Mouse (Mus musculus) forebrain, embryonic 11.5 days (tissue): ENCODE results near the gene Rubcnl. TPM values are rescaled to one million over a fixed set of nuclear protein-coding genes. Genes with fewer than 3 reads are reported as not detected.

ENCODE experiments used
- ATAC-seq: fragments of 200-750 bp; cut with Nextera tagmentation; replicated peaks from 2 replicates; pipeline ENCODE4 v1.8.0; 2017; ENCODE audit warnings: moderate TSS enrichment; ENCODE audit not compliant: low FRiP score
- DNase-seq: peaks from one replicate; pipeline ENCODE4 v3.0.0-alpha.2; 2017; ENCODE audit warnings: low spot score
- H3K27ac ChIP-seq: fragments of 300-500 bp; sonication (generic); 2 replicates; pipeline ENCODE4 v1.5.1; 2014; ENCODE audit warnings: low read depth, low read length
- H3K27me3 ChIP-seq: fragments of 300-500 bp; sonication (generic); 2 replicates; pipeline ENCODE4 v1.6.1; 2014; ENCODE audit warnings: mild to moderate bottlenecking, low read length, mixed read lengths; ENCODE audit not compliant: control insufficient read depth, insufficient read depth
- H3K36me3 ChIP-seq: fragments of 300-500 bp; sonication (generic); 2 replicates; pipeline ENCODE4 v1.6.1; 2014; ENCODE audit warnings: mild to moderate bottlenecking, low read length, moderate library complexity, mixed read lengths; ENCODE audit not compliant: control insufficient read depth, insufficient read depth
- H3K4me1 ChIP-seq: fragments of 300-500 bp; sonication (generic); replicated peaks from 2 replicates; pipeline ENCODE4 v1.6.1; 2014; ENCODE audit warnings: low read length, mixed read lengths; ENCODE audit not compliant: control insufficient read depth, insufficient read depth
- H3K4me2 ChIP-seq: fragments of 300-500 bp; sonication (generic); 2 replicates; pipeline ENCODE4 v1.6.1; 2014; ENCODE audit warnings: low read depth, mild to moderate bottlenecking, low read length, moderate library complexity, mixed read lengths; ENCODE audit not compliant: severe bottlenecking
- H3K4me3 ChIP-seq: fragments of 300-500 bp; sonication (generic); 2 replicates; pipeline ENCODE4 v1.5.1; 2014; ENCODE audit warnings: low read depth, low read length
- H3K9ac ChIP-seq: fragments of 300-500 bp; sonication (generic); 2 replicates; pipeline ENCODE4 v1.6.1; 2014; ENCODE audit warnings: low read length
- H3K9me3 ChIP-seq: fragments of 300-500 bp; sonication (generic); 2 replicates; pipeline ENCODE4 v1.6.1; 2016; ENCODE audit warnings: low read length, mixed read lengths; ENCODE audit not compliant: control insufficient read depth
- WGBS: fragments of 180-500 bp; shearing (Covaris S2); extraction: QIAGEN DNeasy Blood & Tissue Kit; methylation state at CpG from one replicate; pipeline ENCODE4 v1.1.7; 2014; 5-methylcytosine and 5-hydroxymethylcytosine counted together
- polyA plus RNA-seq: library from polyadenylated mRNA; unstranded; fragments of >200 nt; fragmentation: Nextera tagmentation; extraction: Ambion mirVana; gene quantifications from 2 replicates; pipeline ENCODE4 v1.2.1, GENCODE M21; 2014

Rubcnl gene
- polyA plus RNA-seq, 1 experiment from 2014 or later = 0.32 TPM

- Histone ChIP-seq H3K4me3 (no peak overlapping the region), H3K9ac (no peak overlapping the region), H3K27ac (no peak overlapping the region), H3K9me3 (no peaks in the 10 kb centered on the region), H3K36me3 (no peaks in the 10 kb centered on the region), H3K4me2 (no peak overlapping the region), H3K4me1 (no peaks in the 10 kb centered on the region), H3K27me3 (no peaks in the 10 kb centered on the region)
- WGBS = 60% methylated on average over 4 of the region's 4 CpGs
- no peak for DNase-seq
- ATAC-seq = no peak
Observed at GRCm38 (mm10) chr14:74985658-74986057, 30.2 kb upstream of the Rubcnl start.

GRCm38 (mm10) chr14:74986527-74986926 is 29.3 kb upstream of the Rubcnl start:
- H3K27ac ChIP-seq = no peak overlapping the region
- no peak overlapping the region for H3K9ac ChIP-seq
- H3K9me3 ChIP-seq = no peaks in the 10 kb centered on the region
- 78% methylated on average over 3 of the region's 3 CpGs for WGBS
- DNase-seq = no peak
- no peak for ATAC-seq
- H3K4me3 ChIP-seq = no peak overlapping the region
- no peak overlapping the region for H3K4me2 ChIP-seq
- no peaks in the 10 kb centered on the region for H3K36me3 ChIP-seq
- H3K27me3 ChIP-seq = no peaks in the 10 kb centered on the region
- H3K4me1 ChIP-seq = no peaks in the 10 kb centered on the region

- no peak overlapping the region for H3K9ac ChIP-seq
- 46% methylated on average over 4 of the region's 4 CpGs for WGBS
- no peak for ATAC-seq
Observed at GRCm38 (mm10) chr14:74989322-74989721, 26.5 kb upstream of the Rubcnl start.

GRCm38 (mm10) chr14:74989909-74990308 is 25.9 kb upstream of the Rubcnl start:
- Histone ChIP-seq H3K36me3 (no peaks in the 10 kb centered on the region), H3K4me3 (no peak overlapping the region), H3K27ac (no peak overlapping the region), H3K4me1 (no peaks in the 10 kb centered on the region), H3K9ac (no peak overlapping the region), H3K4me2 (no peak overlapping the region), H3K27me3 (no peaks in the 10 kb centered on the region), H3K9me3 (no peaks in the 10 kb centered on the region)
- DNase-seq = no peak
- WGBS = 93% methylated on average over 4 of the region's 4 CpGs
- ATAC-seq = no peak

More at GRCm38 (mm10) chr14:74989322-74989721, 26.5 kb upstream of the Rubcnl start:
- H3K27me3 ChIP-seq = no peaks in the 10 kb centered on the region
- no peaks in the 10 kb centered on the region for H3K36me3 ChIP-seq
- no peak overlapping the region for H3K4me3 ChIP-seq
- no peak for DNase-seq
- no peaks in the 10 kb centered on the region for H3K4me1 ChIP-seq
- H3K4me2 ChIP-seq = no peak overlapping the region
- H3K9me3 ChIP-seq = no peaks in the 10 kb centered on the region
- H3K27ac ChIP-seq = no peak overlapping the region

- no peak overlapping the region for H3K27ac ChIP-seq
- ATAC-seq (0 out of 2 replicates have a peak, but pooled peaks have one; percentile 39), DNase-seq (no peak)
- H3K27me3 ChIP-seq = no peaks in the 10 kb centered on the region
- H3K4me3 ChIP-seq = no peak overlapping the region
- WGBS = 6% methylated on average over 1 of the region's 1 CpGs
- H3K4me1 ChIP-seq = no peaks in the 10 kb centered on the region
- H3K4me2 ChIP-seq = no peak overlapping the region
- H3K9me3 ChIP-seq = no peaks in the 10 kb centered on the region
- no peak overlapping the region for H3K9ac ChIP-seq
- no peaks in the 10 kb centered on the region for H3K36me3 ChIP-seq
Observed at GRCm38 (mm10) chr14:74990504-74990903, 25.3 kb upstream of the Rubcnl start.

DNA sequence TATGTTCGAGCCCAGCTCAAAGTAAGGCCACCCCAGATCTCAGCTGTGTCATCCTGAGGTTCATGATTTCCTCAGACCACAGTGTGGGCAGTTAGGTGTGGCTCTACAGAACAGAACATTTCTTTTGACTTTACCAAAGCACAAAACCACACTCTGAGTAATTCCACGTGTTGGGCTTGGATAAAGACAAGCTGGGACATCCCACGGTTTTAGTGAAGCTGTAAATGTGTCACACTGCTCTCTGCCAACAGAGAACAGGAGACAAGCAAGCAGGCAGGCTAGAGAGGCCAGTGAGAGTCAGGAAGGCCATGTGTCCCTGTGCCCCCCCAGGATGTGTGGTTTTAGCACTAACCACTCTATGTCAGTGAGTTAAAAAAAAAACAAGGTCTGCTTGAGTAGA is 19.3 kb upstream of the Rubcnl start:
- Histone ChIP-seq H3K9me3 (no peaks in the 10 kb centered on the region), H3K36me3 (no peaks in the 10 kb centered on the region), H3K27me3 (no peaks in the 10 kb centered on the region), H3K4me1 (no peaks in the 10 kb centered on the region), H3K9ac (no peak overlapping the region), H3K4me3 (no peak overlapping the region), H3K27ac (no peak overlapping the region), H3K4me2 (no peak overlapping the region)
- ATAC-seq = no peak
- DNase-seq = no peak
- 82% methylated on average over 3 of the region's 3 CpGs for WGBS

DNA sequence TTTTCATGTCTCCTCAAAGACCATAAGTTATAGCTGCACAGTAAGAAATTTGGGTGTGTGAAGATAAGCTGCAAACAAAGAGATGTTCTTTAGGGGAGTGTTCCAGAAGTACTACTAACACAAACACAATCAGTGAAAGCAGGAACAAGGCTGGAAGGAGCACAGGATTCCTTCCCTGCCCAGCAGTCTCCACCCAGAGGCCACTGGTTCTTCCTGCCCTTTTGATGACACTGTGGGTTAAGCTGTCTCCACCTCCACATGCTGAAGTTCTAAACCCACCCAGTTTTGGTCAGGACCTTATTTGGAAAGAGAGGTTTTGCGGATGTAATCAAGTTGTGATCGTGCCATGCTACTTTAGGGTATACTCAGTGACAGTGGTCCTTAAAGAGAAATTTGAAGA is 18.8 kb upstream of the Rubcnl start:
- Histone ChIP-seq H3K4me2 (no peak overlapping the region), H3K27me3 (no peaks in the 10 kb centered on the region), H3K36me3 (no peaks in the 10 kb centered on the region), H3K4me1 (no peaks in the 10 kb centered on the region), H3K4me3 (no peak overlapping the region), H3K9me3 (no peaks in the 10 kb centered on the region), H3K27ac (no peak overlapping the region), H3K9ac (no peak overlapping the region)
- DNase-seq (no peak), ATAC-seq (no peak)
- WGBS = 98% methylated on average over 2 of the region's 2 CpGs

DNA sequence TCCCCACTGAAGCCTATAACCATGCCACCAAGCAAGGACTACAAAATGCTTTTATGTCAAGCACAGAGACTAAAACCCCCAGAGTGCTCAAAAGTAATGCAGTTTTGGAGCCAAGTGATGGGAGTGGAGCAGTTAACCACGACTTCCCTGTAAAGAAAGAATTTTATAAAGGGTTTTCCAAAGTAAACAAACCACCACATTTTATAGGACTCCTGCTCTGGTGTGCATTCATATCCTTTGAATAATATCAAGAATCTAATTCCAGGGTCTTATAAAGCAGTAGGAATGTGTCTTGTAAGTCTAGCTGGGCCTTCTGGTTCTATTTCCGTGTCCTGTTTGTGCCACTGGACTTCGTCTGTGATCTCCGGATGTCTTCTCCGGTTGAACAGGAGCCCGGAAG is 14.5 kb upstream of the Rubcnl start:
- ATAC-seq (no peak), DNase-seq (no peak)
- H3K27ac ChIP-seq = no peak overlapping the region
- no peaks in the 10 kb centered on the region for H3K27me3 ChIP-seq
- H3K9me3 ChIP-seq = no peaks in the 10 kb centered on the region
- H3K36me3 ChIP-seq = no peaks in the 10 kb centered on the region
- no peaks in the 10 kb centered on the region for H3K4me1 ChIP-seq
- 93% methylated on average over 6 of the region's 6 CpGs for WGBS
- H3K9ac ChIP-seq = no peak overlapping the region
- H3K4me2 ChIP-seq = no peak overlapping the region
- no peak overlapping the region for H3K4me3 ChIP-seq

DNA sequence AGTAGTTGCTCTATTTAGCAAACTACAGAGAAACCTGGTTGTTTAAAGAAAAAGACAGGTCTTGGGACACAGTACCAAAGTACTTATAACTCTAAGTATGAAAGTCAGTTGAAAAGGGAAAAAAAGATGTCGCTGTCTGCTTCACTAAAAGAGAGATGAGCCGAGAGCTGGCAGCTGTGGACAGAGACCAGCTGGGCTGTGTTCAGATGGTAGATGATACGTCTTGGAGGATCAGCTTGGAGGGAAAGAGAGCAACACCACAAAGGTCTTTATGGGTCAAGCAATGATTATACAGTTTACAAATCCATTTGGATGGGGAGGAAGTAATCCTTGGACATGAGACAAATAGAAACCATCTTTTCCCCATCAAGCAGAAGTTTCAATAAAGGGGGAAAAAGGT is 12.5 kb upstream of the Rubcnl start:
- Histone ChIP-seq H3K36me3 (no peaks in the 10 kb centered on the region), H3K4me1 (no peaks in the 10 kb centered on the region), H3K27ac (no peak overlapping the region), H3K9me3 (no peaks in the 10 kb centered on the region), H3K4me3 (no peak overlapping the region), H3K9ac (no peak overlapping the region), H3K4me2 (no peak overlapping the region), H3K27me3 (no peaks in the 10 kb centered on the region)
- no peak for DNase-seq
- WGBS = 82% methylated on average over 3 of the region's 3 CpGs
- no peak for ATAC-seq
